Mouse (Mus musculus) neutrophil, adult 83 days (primary cell): Measurements from ENCODE around the gene Copb2. TPM values are rescaled to one million over a fixed set of nuclear protein-coding genes. Genes with fewer than 3 reads are reported as not detected.

Experiments used
- total RNA-seq, 2 experiments: library from RNA; stranded (reverse); gene quantifications; one replicate each; pipeline ENCODE4 v1.2.4; 2023

Copb2 gene
- 10 to 100 TPM; 66.7 to 70.2 TPM for total RNA-seq

GRCm38 (mm10) chr9:98563137-98564126, at the start of gene Copb2:
Gene Copb2 (plus strand): TSS chr9:98563721.

GRCm38 (mm10) chr9:98601156-98601836, 37.8 kb downstream of the Copb2 start, which contains the start of gene Mrps22:
Gene Mrps22 (minus strand): TSS chr9:98601660.

Other genes starting within 250 kb of the Copb2 start
- gene Rbp1, start 140.8 kb upstream of the Copb2 start, total RNA-seq, result under 1 TPM; 0.20 to 0.28 TPM
- not detected for gene Rbp2, start 77.6 kb upstream of the Copb2 start, total RNA-seq
- gene Mrps22, start 37.9 kb downstream of the Copb2 start, total RNA-seq, result 10 to 100 TPM in 1 of 2 experiments, 1 to 10 TPM in 1; 9.8 to 11.0 TPM